In the genomic region with DNA sequence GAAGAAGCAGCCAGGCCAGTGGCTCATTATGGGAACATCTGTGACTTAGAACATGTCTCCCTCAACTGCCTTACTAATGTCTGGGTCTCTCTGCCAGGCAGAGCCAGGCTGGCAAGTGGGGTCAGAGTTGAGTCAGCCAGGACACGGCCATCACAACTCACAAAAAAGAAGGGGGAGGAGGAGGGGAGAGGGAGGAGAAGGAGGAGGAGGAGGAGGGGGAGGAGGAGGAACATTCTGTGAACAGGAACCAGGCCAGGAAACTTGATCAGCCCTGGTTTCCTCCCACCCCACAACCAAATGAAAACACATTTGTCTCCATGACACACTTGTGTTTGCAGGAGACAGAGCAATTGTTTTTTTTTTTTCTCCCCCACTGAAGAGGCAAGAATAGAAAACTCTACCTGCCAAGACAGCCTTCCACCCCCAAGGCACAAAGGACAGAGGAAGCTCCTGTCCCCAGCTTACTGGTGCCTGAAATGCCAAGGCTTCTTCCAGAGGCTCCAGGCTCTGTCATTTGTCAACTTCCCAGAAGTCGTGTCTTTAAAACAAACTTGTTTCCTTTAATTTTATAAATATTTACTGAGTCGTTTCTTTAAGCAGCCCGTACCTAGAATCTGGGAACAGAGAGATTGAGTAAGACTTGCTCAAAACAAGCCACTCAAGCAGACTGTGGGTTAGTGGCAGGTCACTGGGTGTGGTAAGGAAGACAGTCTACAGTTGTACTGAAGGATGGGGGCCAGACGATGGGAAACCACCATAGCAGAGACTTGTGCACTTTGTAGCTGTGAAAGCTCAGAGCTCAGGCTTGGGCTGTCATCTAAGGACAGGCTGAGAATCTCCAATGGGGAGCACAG, we compare ENCODE assay signal across 9 mouse cellular contexts.
DNase-seq lines count a peak whose midpoint lies in the region; ATAC-seq lines count a peak whose summit lies in the region.
"Had no signal": no experiment of that assay in that cellular context is flagged by ENCODE, and none has a peak within 500 bp of the region (broad histone marks: within the 10 kb centered on the region; RNA-seq: fewer than 3 reads in every experiment).

No protein-coding gene starts in this region.

- H3K27ac ChIP-seq in embryonic facial prominence, embryonic 14.5 days (replicated peaks; ENCODE audit: low read depth, low read length) = peak overlapping the region; percentile 59
- H3K27ac ChIP-seq in intestine, embryonic 15.5 days = peak overlapping the region; percentile 34; the same call in 1 of the 2 replicates
- H3K27ac ChIP-seq in lung, embryonic 15.5 days = peak overlapping the region; percentile 56
- H3K27ac ChIP-seq in forebrain, embryonic 12.5 days = no peak overlapping the region
- H3K27ac ChIP-seq: macrophage had no signal

- no peaks in the 10 kb centered on the region for H3K27me3 ChIP-seq in embryonic facial prominence, embryonic 14.5 days (replicated peaks; ENCODE audit: control insufficient read depth, insufficient read depth, low read length)
- H3K27me3 ChIP-seq in intestine, embryonic 15.5 days (replicated peaks) = no peaks in the 10 kb centered on the region
- no peaks in the 10 kb centered on the region for H3K27me3 ChIP-seq in lung, embryonic 15.5 days
- H3K27me3 ChIP-seq in forebrain, embryonic 12.5 days = no peaks in the 10 kb centered on the region

- H3K4me2 ChIP-seq in embryonic facial prominence, embryonic 14.5 days (ENCODE audit: low read depth, low read length) = no peak overlapping the region
- H3K4me2 ChIP-seq in intestine, embryonic 15.5 days (replicated peaks) = no peak overlapping the region
- H3K4me2 ChIP-seq in lung, embryonic 15.5 days = no peak overlapping the region
- H3K4me2 ChIP-seq in forebrain, embryonic 12.5 days = no peak overlapping the region

- peak; percentile 34 for DNase-seq in adrenal gland, postnatal 10 days
- DNase-seq in embryonic facial prominence, embryonic 14.5 days (ENCODE audit: low spot score) = peak; percentile 86
- DNase-seq in thymus, postnatal 4 days = no peak
- no peak for DNase-seq in urinary bladder, postnatal 4 days (ENCODE audit: low spot score in 2 of 2)

- H3K4me1 ChIP-seq in embryonic facial prominence, embryonic 14.5 days (ENCODE audit: control insufficient read depth, insufficient read depth, low read length) = peaks cover 6% of the 10 kb centered on the region
- H3K4me1 ChIP-seq in intestine, embryonic 15.5 days (replicated peaks) = 0 out of 2 replicates have a peak, but pooled peaks cover 10% of the 10 kb centered on the region
- H3K4me1 ChIP-seq in lung, embryonic 15.5 days = 0 out of 2 replicates have a peak, but pooled peaks cover 7% of the 10 kb centered on the region
- no peaks in the 10 kb centered on the region for H3K4me1 ChIP-seq in forebrain, embryonic 12.5 days

- H3K9me3 ChIP-seq in embryonic facial prominence, embryonic 14.5 days (ENCODE audit: control insufficient read depth, low read length) = no peaks in the 10 kb centered on the region
- H3K9me3 ChIP-seq in intestine, embryonic 15.5 days = no peaks in the 10 kb centered on the region
- H3K9me3 ChIP-seq in lung, embryonic 15.5 days = no peaks in the 10 kb centered on the region
- H3K9me3 ChIP-seq in forebrain, embryonic 12.5 days = no peaks in the 10 kb centered on the region

- no peak overlapping the region for H3K9ac ChIP-seq in embryonic facial prominence, embryonic 14.5 days (ENCODE audit: low read depth, low read length)
- no peak overlapping the region for H3K9ac ChIP-seq in intestine, embryonic 15.5 days
- no peak overlapping the region for H3K9ac ChIP-seq in lung, embryonic 15.5 days
- no peak overlapping the region for H3K9ac ChIP-seq in forebrain, embryonic 12.5 days

- no peaks in the 10 kb centered on the region for H3K36me3 ChIP-seq in embryonic facial prominence, embryonic 14.5 days (ENCODE audit: control insufficient read depth, insufficient read depth, low read length)
- no peaks in the 10 kb centered on the region for H3K36me3 ChIP-seq in intestine, embryonic 15.5 days
- no peaks in the 10 kb centered on the region for H3K36me3 ChIP-seq in lung, embryonic 15.5 days
- H3K36me3 ChIP-seq in forebrain, embryonic 12.5 days (replicated peaks) = no peaks in the 10 kb centered on the region

- ATAC-seq in embryonic facial prominence, embryonic 14.5 days (ENCODE audit: low read depth) = peak; percentile 60; the same call in 1 of the 2 replicates
- peak; percentile 47 for ATAC-seq in intestine, embryonic 15.5 days
- peak; percentile 76 for ATAC-seq in lung, embryonic 15.5 days (ENCODE audit: borderline replicate concordance, extremely low read depth, low FRiP score, low TSS enrichment)
- no peak for ATAC-seq in cerebellum, adult (ENCODE audit: insufficient number of reproducible peaks, low FRiP score, low TSS enrichment)
- ATAC-seq in forebrain, embryonic 12.5 days (ENCODE audit: low FRiP score) = no peak

- WGBS in embryonic facial prominence, embryonic 14.5 days = 23% methylated on average over 5 of the region's 5 CpGs
- WGBS in intestine, embryonic 15.5 days = 18% methylated on average over 5 of the region's 5 CpGs
- WGBS in lung, embryonic 15.5 days = 3% methylated on average over 5 of the region's 5 CpGs
- 64% methylated on average over 5 of the region's 5 CpGs for WGBS in forebrain, embryonic 12.5 days

- no peak overlapping the region for H3K4me3 ChIP-seq in embryonic facial prominence, embryonic 14.5 days (ENCODE audit: low read depth, low read length)
- H3K4me3 ChIP-seq in intestine, embryonic 15.5 days (replicated peaks) = no peak overlapping the region
- no peak overlapping the region for H3K4me3 ChIP-seq in lung, embryonic 15.5 days
- H3K4me3 ChIP-seq in forebrain, embryonic 12.5 days (replicated peaks) = no peak overlapping the region

Comparison
In these comparisons a context has a peak if more than half of its experiments do, and no peak if none do; other contexts are left out.
1. DNase-seq: peak in adrenal gland, postnatal 10 days (single experiment) and embryonic facial prominence, embryonic 14.5 days (single experiment); none in thymus, postnatal 4 days (single experiment) and urinary bladder, postnatal 4 days (0 of 2).
2. ATAC-seq: peak in embryonic facial prominence, embryonic 14.5 days (single experiment), intestine, embryonic 15.5 days (single experiment) and lung, embryonic 15.5 days (single experiment); none in cerebellum, adult (single experiment) and forebrain, embryonic 12.5 days (single experiment).